Mouse (Mus musculus): ENCODE data around the gene Dnah8.

The Dnah8 gene

DNA sequence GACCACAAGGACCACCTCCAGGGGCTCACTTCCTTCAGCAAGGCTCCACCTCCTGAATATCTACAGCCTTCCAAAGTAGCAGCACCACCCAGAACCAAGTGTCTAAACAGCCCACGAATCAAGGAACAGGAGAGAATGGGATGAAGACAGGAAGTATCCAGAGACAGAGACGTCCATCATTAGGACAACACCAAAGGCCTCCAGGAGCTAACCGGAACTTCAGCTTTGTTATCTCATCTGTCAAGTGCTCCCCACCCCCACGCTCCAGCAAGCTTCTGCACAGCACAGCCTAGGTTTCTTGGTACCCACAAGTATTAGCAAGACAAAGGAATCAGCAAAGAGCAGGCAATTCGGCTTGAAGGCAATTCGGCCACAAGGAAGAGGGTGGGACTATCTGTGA lies 254.5 kb downstream of the Dnah8 start:
- no peak for DNase-seq (ENCODE audit: low spot score in 2 of 2)

DNA sequence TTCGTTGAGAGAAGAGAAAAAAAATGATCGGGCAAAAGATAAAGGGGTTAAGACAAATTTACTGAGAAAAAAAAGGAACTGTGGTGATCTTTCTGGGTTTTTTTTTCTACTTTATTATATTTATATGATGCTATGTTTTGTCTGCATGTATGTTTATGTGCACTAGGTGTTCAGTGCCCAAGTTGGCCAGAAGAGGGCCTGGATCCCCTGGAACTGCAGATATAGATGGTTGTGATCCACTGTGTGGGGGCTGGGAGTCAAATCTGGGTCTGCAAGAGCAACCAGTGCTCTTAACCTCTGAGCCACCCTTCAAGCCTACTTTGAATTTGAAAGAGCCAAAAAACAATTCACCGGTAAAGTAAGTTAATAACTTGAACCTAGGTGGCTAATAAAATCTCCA lies 256.2 kb downstream of the Dnah8 start:
- DNase-seq (ENCODE audit: low spot score in 2 of 2), result no peak

DNA sequence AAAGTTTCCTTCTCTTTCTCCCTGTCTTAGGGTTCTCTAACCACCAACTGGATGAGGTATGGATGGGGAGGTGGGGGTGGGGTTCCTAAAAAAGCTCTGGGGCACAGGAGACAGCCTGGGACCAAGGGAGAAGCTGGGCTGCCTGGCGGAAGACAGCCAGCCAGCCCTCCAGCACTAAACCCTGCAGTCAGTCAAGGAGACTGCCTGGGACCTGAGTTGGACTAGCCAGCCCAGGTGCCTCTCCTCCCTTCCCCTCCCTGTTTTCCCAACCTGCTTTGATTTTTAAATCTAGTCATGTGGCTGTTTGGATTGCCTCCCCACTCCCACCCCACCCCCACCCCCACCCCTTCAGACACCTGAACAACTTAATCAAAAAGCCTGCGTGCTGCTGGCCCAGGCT lies 256.8 kb downstream of the Dnah8 start:
- no peak for DNase-seq (ENCODE audit: low spot score in 2 of 2)

- DNase-seq (ENCODE audit: low spot score in 2 of 2), result no peak
Measured at GRCm38 (mm10) chr17:30882206-30882605, 258.1 kb downstream of the Dnah8 start.

DNA sequence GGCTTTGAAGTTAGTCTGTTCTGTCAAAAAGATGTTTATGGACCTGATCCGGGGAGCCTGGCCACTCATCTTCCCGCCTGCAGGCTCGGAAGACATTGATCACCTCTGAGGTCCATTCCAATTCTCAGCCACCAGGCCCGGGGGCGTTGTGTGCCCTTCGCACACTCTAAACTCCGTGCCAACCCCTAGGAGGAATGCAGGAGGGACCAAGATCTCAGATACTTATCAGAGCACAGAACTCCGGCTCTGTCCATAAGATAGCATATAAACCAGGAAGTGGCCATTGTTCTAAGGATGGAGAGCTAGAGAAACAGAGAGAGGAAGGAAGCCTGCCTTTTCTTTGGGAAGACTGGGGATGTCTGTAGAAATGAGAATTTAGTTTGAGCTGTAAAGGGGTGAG lies 259.4 kb downstream of the Dnah8 start:
- DNase-seq (ENCODE audit: low spot score in 2 of 2), result no peak

- DNase-seq (ENCODE audit: low spot score in 2 of 2), result no peak
Measured at GRCm38 (mm10) chr17:30892086-30892485, 267.9 kb downstream of the Dnah8 start.

DNA sequence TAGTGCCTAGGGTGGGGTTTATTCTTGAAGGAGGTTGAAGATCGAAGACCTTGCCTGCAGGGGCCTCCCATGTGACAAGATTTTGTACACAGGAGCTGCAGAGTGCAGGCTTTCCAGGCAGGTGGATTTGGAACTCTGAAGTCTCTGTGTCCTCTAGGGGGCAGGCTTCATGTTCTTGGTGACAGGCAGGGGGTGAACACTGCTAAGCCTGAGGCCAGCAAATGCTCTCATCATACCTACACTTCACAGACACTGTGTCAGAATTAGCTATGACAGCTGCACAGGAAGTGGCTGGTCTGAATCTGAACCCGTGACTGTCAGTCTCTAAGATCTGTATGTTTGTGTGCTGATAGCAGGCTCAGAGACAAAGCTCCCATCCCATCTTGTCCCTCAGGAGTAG lies 268.6 kb downstream of the Dnah8 start:
- DNase-seq (ENCODE audit: low spot score in 2 of 2), result no peak

DNA sequence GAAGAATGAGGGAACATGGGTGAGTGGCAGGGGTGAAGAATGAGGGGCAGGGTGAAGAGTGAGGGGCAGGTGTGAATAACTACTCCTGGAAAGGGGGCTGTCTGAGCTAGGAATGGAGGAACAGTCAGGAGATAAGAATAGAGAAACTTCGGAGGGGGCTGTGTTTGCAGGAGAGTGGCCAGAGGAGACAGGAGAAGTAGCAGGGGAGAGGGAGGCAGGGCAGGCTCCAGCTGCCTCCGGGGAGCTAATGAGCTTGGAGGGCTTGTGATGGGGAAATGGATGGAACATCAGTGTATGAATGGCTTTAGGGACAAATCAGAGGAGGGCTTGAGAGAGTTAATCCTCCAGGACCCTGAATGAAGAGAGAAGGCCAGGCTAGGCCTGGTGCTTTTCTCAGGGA lies 272.9 kb downstream of the Dnah8 start:
- no peak for DNase-seq (ENCODE audit: low spot score in 2 of 2)

DNA sequence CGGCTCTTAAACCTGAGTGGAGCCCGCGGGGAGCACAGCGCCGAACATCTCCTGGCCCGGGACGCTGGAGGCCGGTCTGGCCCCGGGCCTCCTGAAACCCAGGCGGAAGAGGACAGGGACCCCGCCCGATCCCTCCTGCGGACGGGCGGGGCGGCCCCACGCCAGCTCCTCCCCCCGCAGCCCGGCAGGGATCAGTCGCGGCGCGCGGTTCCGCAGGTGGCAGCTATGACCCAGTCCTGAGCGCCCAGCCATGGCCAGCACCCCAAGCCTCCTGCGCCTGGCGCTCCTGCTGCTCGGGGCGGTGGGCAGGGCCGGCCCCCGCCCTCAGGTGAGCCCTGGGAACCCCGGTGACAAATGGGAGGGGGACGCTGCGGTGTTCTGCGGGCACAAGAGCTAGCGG lies 277.5 kb downstream of the Dnah8 start, which contains the start of gene Glp1r:
Glp1r (plus strand) TSS at position 191 of the 400 bp plus-strand sequence.
- no peak for DNase-seq (ENCODE audit: low spot score in 2 of 2)

DNA sequence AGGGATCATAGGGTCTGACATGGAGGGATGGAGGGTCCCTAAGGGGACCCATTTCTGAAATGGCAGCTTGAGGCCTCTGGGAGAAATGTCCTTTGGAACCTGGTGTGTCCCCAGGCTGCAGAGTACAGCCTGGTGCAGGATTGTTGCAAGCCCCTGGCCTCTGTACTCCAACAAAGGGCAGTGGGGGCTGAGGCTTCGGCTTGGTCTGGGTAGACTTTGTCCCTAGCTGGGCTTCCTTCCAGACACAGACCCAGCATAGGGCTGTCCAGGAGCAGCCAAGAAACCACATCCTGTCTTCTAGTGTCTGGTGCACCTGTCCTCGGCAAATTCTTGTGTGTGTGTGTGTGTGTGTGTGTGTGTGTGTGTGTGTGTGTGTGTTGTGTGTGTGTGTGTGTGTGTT lies 279.9 kb downstream of the Dnah8 start:
- no peak for DNase-seq (ENCODE audit: low spot score in 2 of 2)

DNA sequence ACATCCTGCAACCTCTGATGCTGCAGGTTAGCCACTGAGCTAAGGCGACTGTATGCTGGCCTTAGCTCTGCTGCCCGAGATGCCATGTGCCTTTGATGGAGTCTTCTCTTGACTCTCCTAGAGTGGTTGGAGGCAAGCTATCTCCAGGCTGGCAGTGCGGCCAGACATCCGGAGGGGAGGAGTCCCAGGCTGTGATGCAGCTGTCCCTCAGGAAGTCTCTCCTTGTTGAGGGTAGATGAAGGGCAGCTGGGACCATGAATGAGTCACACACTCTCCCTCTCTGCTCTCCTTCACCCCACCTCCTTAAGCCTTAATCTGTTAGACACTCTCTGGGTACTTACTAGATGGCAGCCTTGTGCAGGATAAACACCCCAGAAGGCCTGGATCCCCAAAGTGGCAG lies 283.4 kb downstream of the Dnah8 start:
- DNase-seq (ENCODE audit: low spot score in 2 of 2), result no peak

DNA sequence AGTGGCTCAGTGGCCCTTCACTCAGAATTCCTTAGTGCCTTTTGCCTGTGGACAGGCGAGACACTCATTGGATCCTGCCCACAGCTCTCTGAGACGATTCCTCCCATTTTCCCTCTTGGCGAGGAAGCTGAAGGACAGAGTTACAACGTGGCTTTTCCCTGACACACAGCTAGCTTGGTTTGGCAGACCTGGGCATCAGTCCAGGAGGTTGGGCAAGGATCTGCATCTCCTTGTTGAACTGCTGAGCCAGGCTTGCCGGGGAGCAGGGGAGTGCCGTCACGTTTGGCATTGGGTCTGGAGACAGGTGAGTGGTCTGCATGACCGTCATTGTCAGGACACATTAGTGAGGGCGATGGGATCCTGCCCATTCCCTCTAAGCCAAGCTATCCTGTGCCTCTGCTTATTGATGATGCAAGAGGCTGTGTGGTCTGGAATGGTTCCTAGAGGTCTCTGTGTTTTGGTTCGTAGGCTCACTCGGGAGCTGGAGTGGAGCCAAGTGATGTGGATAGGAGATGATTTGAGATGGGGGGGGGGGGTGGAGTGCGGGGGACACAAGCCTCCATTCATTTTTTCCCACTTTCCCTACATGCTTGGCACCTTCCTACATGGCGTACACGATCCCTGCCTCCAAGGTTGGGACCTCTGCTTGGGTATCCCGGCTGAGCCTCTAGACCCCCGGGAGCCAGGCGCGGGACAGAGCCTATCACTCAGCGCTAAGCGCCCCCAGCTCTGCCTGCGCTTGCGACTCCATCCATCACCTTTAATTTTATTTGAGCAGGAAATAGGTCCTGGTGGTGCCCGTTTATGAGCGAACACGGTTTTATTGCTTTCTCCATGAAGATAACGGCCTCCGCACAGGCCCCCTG lies 286.9 kb downstream of the Dnah8 start:
- no peak for DNase-seq (ENCODE audit: low spot score in 2 of 2)

DNA sequence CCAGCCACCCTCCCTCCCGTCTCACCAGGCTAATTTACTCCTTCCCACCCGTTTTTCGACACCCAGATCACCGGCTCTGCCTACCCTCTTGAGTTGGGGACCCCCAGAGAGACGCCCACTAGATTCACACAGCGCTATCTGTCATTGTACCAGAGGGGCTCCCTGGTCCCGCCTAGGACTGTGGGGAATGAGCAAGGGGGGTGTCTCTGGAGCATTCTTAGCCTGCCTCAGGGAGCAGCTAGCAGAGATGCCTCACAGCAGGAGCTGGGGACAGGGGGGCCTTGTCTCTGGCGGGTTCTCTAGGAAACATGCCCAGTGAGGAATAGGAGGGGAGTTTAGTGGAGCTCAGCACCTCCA lies 287.6 kb downstream of the Dnah8 start:
- DNase-seq (ENCODE audit: low spot score in 2 of 2), result no peak

- DNase-seq (ENCODE audit: low spot score in 2 of 2), result no peak
Measured at GRCm38 (mm10) chr17:30912536-30912935, 288.4 kb downstream of the Dnah8 start.

- DNase-seq (ENCODE audit: low spot score in 2 of 2), result no peak
Measured at GRCm38 (mm10) chr17:30914264-30914663, 290.1 kb downstream of the Dnah8 start.

DNA sequence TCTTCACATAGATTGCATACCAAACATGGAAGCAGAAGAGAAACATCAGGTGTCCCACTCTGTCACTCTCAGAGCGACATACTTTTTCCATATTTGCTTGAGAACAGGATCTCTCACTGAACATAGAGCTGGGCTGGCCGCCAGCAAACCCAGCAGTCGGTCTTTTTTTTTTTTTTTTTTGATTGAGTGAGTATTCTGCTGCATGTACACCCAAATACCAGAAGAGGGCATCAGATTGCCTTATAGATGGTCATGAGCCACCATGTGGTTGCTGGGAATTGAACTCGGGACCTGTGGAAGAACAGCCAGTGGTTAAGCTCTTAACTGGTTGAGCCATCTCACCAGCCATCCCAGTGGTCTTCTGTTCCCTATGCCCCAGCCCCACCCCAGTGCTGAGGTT lies 299.4 kb downstream of the Dnah8 start:
- no peak for DNase-seq (ENCODE audit: low spot score in 2 of 2)

Measured in heart, adult 9 months (tissue).